Mouse (Mus musculus): ENCODE measurements at regions not wholly inside any gene's neighbourhood (a gene's known extent, or its start where the extent isn't known, plus 50 kb on each side); places are given as distances from the start of the nearest gene placed in this dataset.

GRCm38 (mm10) chr13:102255401-102256371, 437.7 kb upstream of the Cd180 start:
- DNase-seq (ENCODE audit: low read depth, low spot score), result no peak

- no peak for DNase-seq (ENCODE audit: low read depth, low spot score)
Measured at GRCm38 (mm10) chr13:102258207-102258606, 435.2 kb upstream of the Cd180 start.

DNA sequence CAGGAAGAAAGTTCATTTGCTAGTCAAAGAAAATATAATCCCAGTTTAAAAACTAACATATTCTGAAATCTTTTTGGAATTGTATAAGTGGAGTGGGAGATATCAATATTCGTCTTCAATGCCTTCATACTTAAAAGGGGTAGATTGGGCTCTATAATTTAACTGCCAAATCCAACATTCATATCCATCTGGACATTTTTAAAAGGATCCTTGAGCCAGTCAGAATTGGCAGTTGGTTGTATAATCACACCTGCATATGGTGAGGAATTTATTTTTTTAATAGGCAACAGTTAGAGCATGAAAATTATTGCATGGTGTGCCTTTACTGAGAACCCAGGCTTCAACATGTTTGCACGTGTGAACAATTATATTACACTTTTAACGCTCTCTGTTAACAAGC, 419.5 kb upstream of the Cd180 start:
- no peak for DNase-seq (ENCODE audit: low read depth, low spot score)

GRCm38 (mm10) chr13:102275296-102275695, 418.1 kb upstream of the Cd180 start:
- no peak for DNase-seq (ENCODE audit: low read depth, low spot score)

DNA sequence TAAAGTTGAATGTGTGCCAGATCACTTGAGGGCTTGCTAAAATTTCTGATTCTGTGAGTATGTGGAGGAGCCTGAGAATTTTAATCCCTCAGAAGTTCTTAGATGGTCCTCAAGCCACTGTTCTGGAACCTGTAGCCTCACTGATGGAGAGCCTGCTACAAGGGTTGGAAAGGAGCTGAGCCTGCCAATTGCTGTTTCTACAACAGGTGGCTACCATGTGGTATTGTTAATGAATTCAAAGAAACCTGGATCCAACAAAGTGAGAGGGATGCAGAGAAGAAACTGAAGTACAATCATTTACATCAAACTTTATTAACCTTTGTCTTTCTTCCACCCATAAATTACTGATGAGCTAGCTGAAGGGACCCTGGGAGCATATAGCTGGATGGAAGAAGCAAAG, 416.5 kb upstream of the Cd180 start:
- no peak for DNase-seq (ENCODE audit: low read depth, low spot score)

DNA sequence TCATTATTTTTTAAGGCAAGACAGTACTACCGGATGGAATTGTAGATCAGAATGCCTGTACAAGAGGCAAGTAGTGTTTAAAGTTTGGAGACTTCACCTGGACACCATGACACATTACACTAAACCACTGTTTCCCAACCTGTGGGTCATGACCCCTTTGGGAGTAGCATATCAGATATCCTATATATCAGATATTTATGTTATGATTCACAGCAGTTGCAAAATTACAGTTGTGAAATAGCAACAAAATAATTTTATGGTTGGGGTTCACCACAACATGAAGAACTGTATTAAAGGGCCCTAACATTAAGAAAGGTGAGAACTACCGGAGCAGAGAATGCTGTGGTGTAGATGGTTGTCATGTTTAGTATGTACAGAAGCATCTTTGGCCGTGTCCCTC, 413.2 kb upstream of the Cd180 start:
- no peak for DNase-seq (ENCODE audit: low read depth, low spot score)

DNA sequence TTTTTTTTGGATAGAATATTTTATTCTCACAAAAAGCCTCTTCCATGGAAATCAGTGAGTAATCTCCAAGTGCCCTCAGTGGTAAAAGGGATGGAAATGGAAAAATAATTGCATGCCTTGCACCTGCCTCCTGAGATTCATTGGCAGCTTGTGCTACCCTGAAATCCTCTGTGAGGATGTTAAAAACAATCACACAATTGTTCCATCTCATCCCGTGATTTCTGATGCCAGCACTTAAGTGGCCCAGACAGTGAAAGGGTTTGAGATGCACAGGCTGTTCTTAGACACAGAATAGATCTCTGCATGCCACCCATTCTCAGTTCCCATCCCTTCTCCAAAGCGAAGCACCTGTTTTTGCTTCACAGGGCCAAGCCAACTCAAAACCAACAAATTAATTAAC, 398.9 kb upstream of the Cd180 start:
- no peak for DNase-seq (ENCODE audit: low read depth, low spot score)

GRCm38 (mm10) chr13:102295079-102295478, 398.3 kb upstream of the Cd180 start:
- DNase-seq (ENCODE audit: low read depth, low spot score), result no peak

GRCm38 (mm10) chr13:102307983-102308382, 385.4 kb upstream of the Cd180 start:
- no peak for DNase-seq (ENCODE audit: low read depth, low spot score)

DNA sequence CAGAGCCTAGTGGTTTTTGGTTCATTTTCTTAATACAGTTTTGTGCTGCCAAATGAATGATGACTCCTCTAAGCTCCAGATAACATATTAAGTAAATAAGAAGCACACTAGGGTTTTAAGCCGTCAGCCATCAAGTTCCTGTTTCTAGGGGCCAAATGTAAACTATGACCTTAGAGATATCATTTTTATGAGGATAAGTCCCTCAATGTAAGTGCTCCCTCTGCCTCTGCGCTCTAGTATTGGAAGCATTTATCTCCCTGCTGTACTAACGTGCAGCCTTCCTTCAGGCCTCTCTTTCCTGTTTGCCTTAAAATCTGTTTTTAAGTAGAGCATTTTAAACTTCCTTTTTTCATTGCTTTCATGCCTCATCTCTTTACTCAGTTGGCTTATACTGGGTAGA, 381.3 kb upstream of the Cd180 start:
- no peak for DNase-seq (ENCODE audit: low read depth, low spot score)

DNA sequence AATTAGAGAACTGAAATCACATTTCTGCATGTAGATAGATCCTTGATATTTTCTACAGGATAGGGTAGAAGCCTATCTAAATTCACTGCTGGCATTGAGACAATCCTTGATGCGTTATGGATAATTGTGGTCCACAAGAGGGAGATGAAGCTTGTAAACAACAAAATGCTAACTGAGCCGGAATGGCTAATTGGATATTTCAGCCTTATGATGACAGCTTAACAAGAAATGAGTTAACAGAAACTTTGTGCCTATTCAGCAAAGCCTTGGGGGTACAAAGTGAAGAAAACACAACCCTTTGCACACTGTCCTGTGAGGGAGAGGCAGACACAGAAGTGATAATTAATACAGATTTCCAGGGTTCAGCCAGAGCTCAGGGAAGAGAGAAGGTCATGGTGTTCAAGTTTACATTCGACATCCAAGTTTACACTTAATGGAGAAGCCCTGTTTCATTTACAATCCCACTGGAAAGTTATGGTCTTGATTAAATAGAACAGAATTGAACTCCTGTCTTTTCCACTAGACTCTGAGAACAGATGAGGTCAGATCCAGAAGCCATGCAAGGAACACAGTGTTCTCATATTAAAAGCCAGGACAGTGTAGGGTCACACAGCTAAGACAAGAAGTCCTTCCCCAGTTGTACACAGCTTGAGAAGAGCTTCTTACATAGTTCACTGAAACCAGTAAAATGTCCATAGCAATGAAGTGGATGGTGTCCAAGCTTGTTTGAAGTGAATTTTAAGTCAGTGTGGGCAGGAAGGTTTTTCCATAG, 377.3 kb upstream of the Cd180 start:
- no peak for DNase-seq (ENCODE audit: low read depth, low spot score)

GRCm38 (mm10) chr13:102318891-102319404, 374.4 kb upstream of the Cd180 start:
- no peak for DNase-seq (ENCODE audit: low read depth, low spot score)

DNA sequence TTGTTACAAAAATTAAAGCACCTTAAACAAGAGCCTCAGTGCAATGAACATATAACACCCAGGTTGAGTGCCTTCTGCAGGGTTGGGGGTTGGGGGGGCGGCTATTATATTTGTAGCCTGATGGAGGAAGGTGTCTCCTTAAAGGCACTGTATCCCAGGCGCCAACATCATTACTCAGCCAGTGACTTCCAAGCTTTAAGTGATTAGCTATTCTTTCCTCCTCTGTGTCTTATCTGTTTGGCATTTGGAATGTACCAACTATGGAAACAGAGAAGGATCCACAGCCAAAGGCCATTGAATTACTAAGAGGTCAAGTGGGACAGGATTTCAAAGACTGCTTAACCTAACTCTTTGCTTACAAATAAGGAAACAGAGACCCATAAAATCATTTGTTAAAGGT, 373.9 kb upstream of the Cd180 start:
- no peak for DNase-seq (ENCODE audit: low read depth, low spot score)

GRCm38 (mm10) chr13:102323876-102324275, 369.5 kb upstream of the Cd180 start:
- DNase-seq (ENCODE audit: low read depth, low spot score), result no peak

DNA sequence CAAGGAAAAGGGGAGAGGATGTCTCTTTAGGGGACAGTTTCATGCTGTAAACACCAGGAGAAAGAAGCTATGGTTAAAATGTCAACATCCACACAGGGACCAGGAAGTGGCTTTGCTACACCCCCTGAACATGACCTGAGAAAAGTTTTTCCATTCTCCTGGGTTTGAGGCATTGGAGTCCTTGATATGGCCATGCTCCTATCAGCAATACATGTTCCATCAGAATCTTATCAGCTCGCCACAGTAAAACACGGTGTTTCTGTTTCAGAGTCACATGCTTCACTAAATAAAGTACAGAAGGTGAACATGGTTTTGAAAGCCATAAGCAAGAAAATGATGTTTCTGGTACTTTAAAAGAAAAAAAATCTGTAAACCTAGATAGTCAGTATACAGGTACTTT, 367.4 kb upstream of the Cd180 start:
- DNase-seq (ENCODE audit: low read depth, low spot score), result no peak

DNA sequence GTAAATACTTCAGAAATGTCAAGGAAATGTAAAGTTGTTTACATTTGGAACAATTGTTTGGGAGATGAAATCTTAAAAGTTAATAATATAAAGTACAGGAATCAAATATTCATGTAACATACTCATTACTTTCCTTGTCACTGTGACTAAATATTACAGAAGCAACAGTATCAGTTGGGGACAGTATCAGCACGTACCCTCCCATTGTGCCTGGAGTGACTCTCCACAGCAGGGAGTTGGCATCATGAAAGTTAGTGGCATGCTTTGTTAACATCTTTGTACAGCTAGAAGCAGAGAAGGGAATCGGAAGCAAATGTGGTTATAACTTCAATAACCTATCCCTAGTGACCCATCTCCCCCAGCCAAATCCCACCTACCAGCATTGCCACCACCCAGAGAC, 366.8 kb upstream of the Cd180 start:
- no peak for DNase-seq (ENCODE audit: low read depth, low spot score)

- DNase-seq (ENCODE audit: low read depth, low spot score), result no peak
Measured at GRCm38 (mm10) chr13:102333667-102334066, 359.7 kb upstream of the Cd180 start.

DNA sequence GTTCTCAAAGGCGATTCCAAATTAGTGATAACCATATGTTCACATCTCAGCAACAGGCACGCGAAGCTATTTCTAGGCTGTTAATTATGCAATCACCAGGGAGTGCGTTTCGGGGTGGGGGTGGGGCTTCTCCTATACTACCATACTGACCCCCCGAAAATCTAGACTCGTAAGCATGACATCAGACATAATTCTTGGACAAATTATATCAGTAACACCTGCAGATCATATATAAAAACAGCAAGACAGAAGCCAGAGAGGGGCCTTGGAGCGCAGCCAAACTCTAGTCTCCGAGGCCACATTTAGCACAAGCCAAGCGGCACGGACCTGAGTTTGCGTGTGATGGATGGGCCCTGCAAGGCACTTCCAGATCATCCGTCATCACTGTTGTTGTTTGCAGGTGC, 359.2 kb upstream of the Cd180 start:
- peak; percentile 63 for DNase-seq (ENCODE audit: low read depth, low spot score)

DNA sequence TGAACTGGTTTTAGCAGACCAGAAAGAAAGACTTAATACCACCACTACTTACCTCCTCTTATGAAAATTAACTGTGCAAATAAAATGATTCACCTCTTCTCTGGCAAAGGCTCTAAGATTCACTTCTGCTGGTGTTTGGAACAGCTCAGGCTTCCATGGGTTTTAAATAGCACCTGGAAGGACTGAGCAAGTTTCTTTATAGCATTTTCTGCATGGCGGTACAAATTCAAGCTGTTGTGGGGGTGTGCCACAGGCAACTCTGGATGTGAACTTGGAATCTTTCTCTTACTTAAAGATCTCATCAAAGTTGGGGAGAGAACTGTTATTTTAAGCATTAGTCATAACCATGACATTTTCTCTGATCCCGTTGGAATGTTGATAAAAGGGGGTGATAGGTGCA, 350.1 kb upstream of the Cd180 start:
- DNase-seq (ENCODE audit: low read depth, low spot score), result no peak

- DNase-seq (ENCODE audit: low read depth, low spot score), result no peak
Measured at GRCm38 (mm10) chr13:102344606-102345269, 348.6 kb upstream of the Cd180 start.

- no peak for DNase-seq (ENCODE audit: low read depth, low spot score)
Measured at GRCm38 (mm10) chr13:102349493-102349892, 343.9 kb upstream of the Cd180 start.
